Mouse (Mus musculus): ENCODE data around the gene Hoxd13. TPM values are rescaled to one million over a fixed set of nuclear protein-coding genes. Genes with fewer than 3 reads are reported as not detected.
A peak's percentile ranks its signal among the peaks of the same experiment; 100 is the strongest.

Gene Hoxd13
- polyA plus RNA-seq, 1 experiment from 2014 or later = not detected

GRCm38 (mm10) chr2:74676376-74677052, 8.4 kb downstream of the Hoxd13 start:
- H3K36me3 ChIP-seq = no peaks in the 10 kb centered on the region
- WGBS = 0% methylated on average over 9 of the region's 9 CpGs
- H3K9ac ChIP-seq = no peak overlapping the region
- no peak overlapping the region for H3K4me3 ChIP-seq
- no peak overlapping the region for H3K27ac ChIP-seq
- no peaks in the 10 kb centered on the region for H3K9me3 ChIP-seq (replicated peaks)
- no peak for ATAC-seq (ENCODE audit: low FRiP score)
- peaks cover 100% of the 10 kb centered on the region for H3K27me3 ChIP-seq
- H3K4me2 ChIP-seq (replicated peaks) = no peak overlapping the region
- peaks cover 5% of the 10 kb centered on the region; the same call in 1 of the 2 replicates for H3K4me1 ChIP-seq

DNA sequence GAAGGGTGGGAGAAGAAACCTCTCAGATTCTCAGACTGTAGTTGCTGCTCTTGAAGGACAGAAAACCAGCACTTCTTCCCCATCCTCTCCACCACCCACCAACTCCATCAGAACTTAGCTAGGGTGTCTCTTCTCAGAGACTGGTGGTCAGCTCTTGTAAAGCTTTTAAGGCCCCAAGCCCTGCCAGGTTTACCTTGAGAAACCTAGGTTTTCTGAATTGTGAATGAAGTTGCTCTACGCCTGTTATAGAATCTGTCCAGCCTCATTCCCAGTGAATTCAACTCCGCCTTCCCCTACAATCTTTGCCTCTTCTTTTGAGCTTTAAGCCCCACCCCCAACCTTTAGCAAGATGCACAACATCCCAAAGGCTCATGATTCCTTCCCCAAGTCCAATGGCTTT, 9.0 kb downstream of the Hoxd13 start:
- no peaks in the 10 kb centered on the region for H3K36me3 ChIP-seq
- H3K4me1 ChIP-seq = peaks cover 11% of the 10 kb centered on the region; the same call in 1 of the 2 replicates
- no peak overlapping the region for H3K27ac ChIP-seq
- H3K27me3 ChIP-seq = peaks cover 100% of the 10 kb centered on the region
- no peaks in the 10 kb centered on the region for H3K9me3 ChIP-seq (replicated peaks)
- ATAC-seq (ENCODE audit: low FRiP score) = no peak
- no peak overlapping the region for H3K4me2 ChIP-seq (replicated peaks)
- H3K9ac ChIP-seq = no peak overlapping the region
- 3% methylated on average over 2 of the region's 2 CpGs for WGBS
- H3K4me3 ChIP-seq = no peak overlapping the region

DNA sequence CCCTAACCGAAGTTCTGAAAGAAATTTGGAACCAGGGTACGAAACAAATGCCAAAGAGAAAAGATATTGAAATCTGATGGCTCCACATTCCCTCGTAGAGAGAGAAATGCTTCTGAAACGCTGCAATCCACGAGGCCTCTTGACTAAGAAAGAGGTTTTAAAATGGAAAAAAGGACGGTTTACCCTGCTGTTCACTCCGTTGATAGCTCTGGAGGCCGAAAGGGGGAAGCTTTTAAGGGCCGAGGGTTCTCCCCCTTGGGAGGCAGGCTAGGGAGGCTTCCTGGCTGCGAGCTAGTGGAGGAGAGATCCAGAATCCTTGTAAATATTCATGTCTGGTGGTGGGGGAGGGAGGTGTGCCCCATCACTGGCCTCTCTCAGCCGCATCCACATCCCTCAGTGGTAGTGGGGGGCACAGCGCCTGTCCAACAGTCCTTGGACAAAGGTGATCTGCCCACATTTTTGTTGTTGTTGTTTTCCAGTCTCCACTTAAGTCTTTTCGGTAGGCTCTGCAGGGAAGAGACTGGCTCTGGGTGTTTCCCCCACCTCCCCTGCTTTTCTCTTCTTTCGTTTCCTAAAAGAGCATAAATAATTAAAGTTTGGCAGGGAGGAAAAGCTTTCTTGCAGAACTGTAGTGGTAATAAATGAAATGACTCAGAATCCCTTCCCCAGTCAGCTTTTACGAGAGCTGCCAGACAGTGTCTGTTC, 10.9 kb downstream of the Hoxd13 start, which contains the start of gene Hoxd11:
Hoxd11 (plus strand) TSS at position 667 of the 705 bp plus-strand sequence.
- no peak within 1 kb of the TSS for H3K27ac ChIP-seq

DNA sequence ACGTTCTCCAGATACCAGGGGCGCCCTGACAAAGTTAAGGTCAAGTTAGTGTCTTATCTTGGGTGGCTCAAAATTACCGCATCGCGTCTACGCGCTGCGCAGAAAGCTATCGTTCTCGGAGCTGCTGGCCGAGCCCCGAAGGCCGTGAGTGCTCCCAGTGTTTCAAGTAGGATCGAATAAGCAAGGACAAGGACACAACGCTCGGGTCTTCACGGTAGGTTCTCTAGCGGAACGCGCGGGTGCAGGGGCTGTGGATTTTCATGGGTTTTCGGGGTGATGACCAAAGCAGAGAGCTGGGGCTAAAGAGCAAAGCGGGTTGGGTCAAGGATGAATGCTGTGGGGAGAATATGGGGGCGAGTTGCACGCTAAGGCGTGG, 11.5 kb downstream of the Hoxd13 start:
- WGBS = under 1% methylated on average over 26 of the region's 26 CpGs
- H3K4me3 ChIP-seq = no peak overlapping the region

More for the DNA sequence above, 10.9 kb downstream of the Hoxd13 start, which contains the start of gene Hoxd11:
- Histone ChIP-seq H3K4me1 (peaks cover 14% of the 10 kb centered on the region; the same call in 1 of the 2 replicates), H3K4me2 (replicated peaks) (no peak within 1 kb of the TSS), H3K4me3 (no peak within 1 kb of the TSS), H3K9me3 (replicated peaks) (no peaks in the 10 kb centered on the region), H3K36me3 (no peaks in the 10 kb centered on the region), H3K27me3 (peaks cover 100% of the 10 kb centered on the region), H3K9ac (no peak within 1 kb of the TSS)
- no peak for ATAC-seq (ENCODE audit: low FRiP score)
- WGBS = 1% methylated on average over 15 of the region's 15 CpGs

GRCm38 (mm10) chr2:74679980-74680379, 11.9 kb downstream of the Hoxd13 start:
- no peak overlapping the region for H3K4me2 ChIP-seq (replicated peaks)
- H3K9ac ChIP-seq = no peak overlapping the region
- H3K4me3 ChIP-seq = no peak overlapping the region
- H3K36me3 ChIP-seq = no peaks in the 10 kb centered on the region
- WGBS = under 1% methylated on average over 23 of the region's 23 CpGs
- H3K27me3 ChIP-seq = peaks cover 100% of the 10 kb centered on the region
- peaks cover 14% of the 10 kb centered on the region; the same call in 1 of the 2 replicates for H3K4me1 ChIP-seq
- H3K9me3 ChIP-seq (replicated peaks) = no peaks in the 10 kb centered on the region
- H3K27ac ChIP-seq = no peak overlapping the region
- no peak for ATAC-seq (ENCODE audit: low FRiP score)

More for the DNA sequence above, 11.5 kb downstream of the Hoxd13 start:
- Histone ChIP-seq H3K36me3 (no peaks in the 10 kb centered on the region), H3K9me3 (replicated peaks) (no peaks in the 10 kb centered on the region), H3K27me3 (peaks cover 100% of the 10 kb centered on the region), H3K9ac (no peak overlapping the region), H3K27ac (no peak overlapping the region), H3K4me1 (peaks cover 14% of the 10 kb centered on the region; the same call in 1 of the 2 replicates), H3K4me2 (replicated peaks) (no peak overlapping the region)
- ATAC-seq (ENCODE audit: low FRiP score) = no peak

DNA sequence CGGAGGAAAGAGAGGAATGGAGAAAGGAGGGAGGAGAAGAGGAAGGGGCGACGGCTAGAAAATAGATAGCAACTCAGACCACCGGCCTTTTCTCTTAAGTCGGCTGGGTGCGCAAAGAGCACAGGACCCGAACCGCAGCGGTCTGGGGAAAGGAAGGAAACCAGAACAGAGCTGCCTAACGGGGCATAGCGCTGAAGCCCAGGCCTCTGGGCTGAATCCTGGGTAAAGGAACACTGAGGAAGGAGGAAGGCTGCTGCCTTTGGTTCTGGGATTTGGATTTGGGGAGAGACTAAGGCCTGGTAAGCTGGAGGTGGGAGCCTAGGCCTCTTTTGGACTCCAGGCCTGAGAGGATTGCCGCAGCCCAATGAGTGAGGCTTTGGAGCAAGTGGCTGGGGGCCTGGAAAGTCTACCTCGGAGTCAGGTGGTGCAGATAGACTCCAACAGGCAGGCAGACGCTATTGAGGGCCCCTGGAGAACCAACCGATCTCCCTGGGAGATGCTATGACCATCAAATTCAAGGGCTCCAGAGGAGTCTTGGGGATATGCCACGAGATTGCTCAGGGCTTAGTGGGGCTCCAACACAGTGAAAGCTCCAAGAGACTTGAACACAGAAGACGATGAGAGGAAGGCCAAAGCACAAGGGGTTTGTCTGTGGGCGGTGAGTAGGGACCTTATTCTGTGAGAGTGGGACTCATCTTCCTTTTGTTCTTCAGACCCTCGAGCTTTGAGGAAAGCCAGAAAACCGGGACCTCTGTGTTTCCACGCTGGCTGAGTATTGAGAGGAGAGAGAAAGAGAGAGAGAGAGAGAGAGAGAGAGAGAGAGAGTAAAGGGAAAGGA, 12.7 kb downstream of the Hoxd13 start:
- peaks cover 99% of the 10 kb centered on the region for H3K27me3 ChIP-seq
- no peak overlapping the region for H3K27ac ChIP-seq
- no peaks in the 10 kb centered on the region for H3K36me3 ChIP-seq
- H3K9me3 ChIP-seq (replicated peaks) = no peaks in the 10 kb centered on the region
- H3K9ac ChIP-seq = no peak overlapping the region
- no peak overlapping the region for H3K4me2 ChIP-seq (replicated peaks)
- under 1% methylated on average over 21 of the region's 21 CpGs for whole genome bisulfite sequencing
- no peak overlapping the region for H3K4me3 ChIP-seq
- H3K4me1 ChIP-seq = peaks cover 14% of the 10 kb centered on the region; the same call in 1 of the 2 replicates
- no peak for ATAC-seq (ENCODE audit: low FRiP score)

- H3K9ac ChIP-seq = no peak overlapping the region
- H3K27ac ChIP-seq = no peak overlapping the region
- peak overlapping the region; percentile 13; the same call in 1 of the 2 replicates for H3K4me3 ChIP-seq
- peak overlapping the region; percentile 24; the same call in 1 of the 2 replicates for H3K4me2 ChIP-seq (replicated peaks)
- H3K27me3 ChIP-seq = peaks cover 97% of the 10 kb centered on the region
- ATAC-seq (ENCODE audit: low FRiP score) = peak; percentile 43
- peaks cover 14% of the 10 kb centered on the region; the same call in 1 of the 2 replicates for H3K4me1 ChIP-seq
- WGBS = under 1% methylated on average over 74 of the region's 78 CpGs
- H3K9me3 ChIP-seq (replicated peaks) = no peaks in the 10 kb centered on the region
- H3K36me3 ChIP-seq = no peaks in the 10 kb centered on the region
Measured at GRCm38 (mm10) chr2:74681594-74682531, 13.8 kb downstream of the Hoxd13 start.

GRCm38 (mm10) chr2:74682796-74683195, 14.7 kb downstream of the Hoxd13 start:
- peaks cover 14% of the 10 kb centered on the region; the same call in 1 of the 2 replicates for H3K4me1 ChIP-seq
- H3K36me3 ChIP-seq = no peaks in the 10 kb centered on the region
- 0% methylated on average over 37 of the region's 51 CpGs for WGBS
- no peak overlapping the region for H3K9ac ChIP-seq
- H3K27me3 ChIP-seq = peaks cover 97% of the 10 kb centered on the region
- peak overlapping the region; percentile 20 for H3K4me3 ChIP-seq
- H3K27ac ChIP-seq = no peak overlapping the region
- ATAC-seq (ENCODE audit: low FRiP score) = no peak
- peak overlapping the region; percentile 24; the same call in 1 of the 2 replicates for H3K4me2 ChIP-seq (replicated peaks)
- H3K9me3 ChIP-seq (replicated peaks) = no peaks in the 10 kb centered on the region

DNA sequence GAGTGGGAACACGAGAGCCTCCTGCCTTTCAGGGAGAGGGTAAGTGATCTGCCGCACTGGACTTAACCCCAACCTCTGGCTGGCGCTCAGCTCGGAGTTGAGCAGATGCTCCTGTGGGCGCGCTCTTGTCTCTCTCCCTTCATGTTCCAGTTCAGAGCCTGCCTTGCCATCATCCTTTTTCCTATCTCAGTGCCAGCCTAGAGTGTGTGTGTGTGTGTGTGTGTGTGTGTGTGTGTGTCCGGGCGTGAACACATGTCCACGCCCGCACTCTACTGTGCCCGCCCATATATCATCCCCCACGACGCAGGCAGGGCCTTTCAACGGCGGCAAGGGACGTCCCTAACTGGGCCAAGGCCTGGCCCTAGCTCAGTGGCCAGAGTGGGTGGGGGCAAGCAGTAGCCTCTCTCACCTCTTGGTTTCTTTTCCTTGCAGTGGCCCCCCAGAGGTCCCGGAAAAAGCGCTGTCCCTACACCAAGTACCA, 15.4 kb downstream of the Hoxd13 start:
- peaks cover 97% of the 10 kb centered on the region for H3K27me3 ChIP-seq
- H3K4me1 ChIP-seq = peaks cover 14% of the 10 kb centered on the region; the same call in 1 of the 2 replicates
- 0% methylated on average over 18 of the region's 18 CpGs for WGBS
- no peak overlapping the region for H3K4me3 ChIP-seq
- no peak for ATAC-seq (ENCODE audit: low FRiP score)
- no peak overlapping the region for H3K9ac ChIP-seq
- no peaks in the 10 kb centered on the region for H3K36me3 ChIP-seq
- no peak overlapping the region for H3K4me2 ChIP-seq (replicated peaks)
- no peak overlapping the region for H3K27ac ChIP-seq
- no peaks in the 10 kb centered on the region for H3K9me3 ChIP-seq (replicated peaks)

- Histone ChIP-seq H3K4me1 (peaks cover 14% of the 10 kb centered on the region; the same call in 1 of the 2 replicates), H3K4me3 (no peak overlapping the region), H3K9me3 (replicated peaks) (no peaks in the 10 kb centered on the region), H3K27ac (no peak overlapping the region), H3K36me3 (no peaks in the 10 kb centered on the region), H3K9ac (no peak overlapping the region), H3K4me2 (replicated peaks) (no peak overlapping the region), H3K27me3 (peaks cover 97% of the 10 kb centered on the region)
- ATAC-seq (ENCODE audit: low FRiP score) = no peak
- under 1% methylated on average over 12 of the region's 12 CpGs for WGBS
Measured at GRCm38 (mm10) chr2:74684106-74684505, 16.0 kb downstream of the Hoxd13 start.

DNA sequence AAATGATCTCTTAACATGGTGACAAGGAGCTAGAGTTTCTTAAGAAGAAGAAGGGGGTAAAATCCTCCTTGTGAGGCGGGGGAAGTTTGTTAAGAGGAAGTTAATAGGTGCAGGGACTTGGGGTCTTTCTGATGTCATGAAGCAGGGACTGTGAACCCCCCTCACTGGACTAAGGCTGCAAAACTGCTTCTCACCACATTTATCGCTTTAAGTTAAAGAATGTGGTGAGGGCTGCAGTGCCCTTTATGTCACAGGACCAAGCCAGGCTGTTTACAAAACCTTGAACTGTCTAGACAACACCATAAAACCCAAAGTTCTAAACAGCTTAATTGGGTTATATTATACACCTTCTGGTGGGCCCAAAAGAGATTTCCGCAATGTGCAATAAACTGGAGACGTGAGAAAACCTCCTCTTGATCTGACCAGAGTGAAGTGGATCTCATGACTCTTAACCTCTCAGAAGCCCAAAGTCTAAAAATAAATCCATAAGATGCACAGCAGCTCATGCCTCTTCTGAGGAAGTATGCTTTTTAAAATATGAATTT, 17.0 kb downstream of the Hoxd13 start:
- WGBS = 9% methylated on average over 4 of the region's 4 CpGs
- H3K4me2 ChIP-seq (replicated peaks) = no peak overlapping the region
- no peak overlapping the region for H3K4me3 ChIP-seq
- no peaks in the 10 kb centered on the region for H3K9me3 ChIP-seq (replicated peaks)
- no peak overlapping the region for H3K9ac ChIP-seq
- peaks cover 97% of the 10 kb centered on the region for H3K27me3 ChIP-seq
- no peak for ATAC-seq (ENCODE audit: low FRiP score)
- no peaks in the 10 kb centered on the region for H3K36me3 ChIP-seq
- H3K4me1 ChIP-seq = peaks cover 14% of the 10 kb centered on the region; the same call in 1 of the 2 replicates
- no peak overlapping the region for H3K27ac ChIP-seq

Data from hindbrain, embryonic 12.5 days (tissue).